Mouse (Mus musculus) heart, postnatal 0 days (tissue): ENCODE results near the gene Serpinf2.

ENCODE experiments used
- CTCF ChIP-seq: IDR thresholded peaks from 2 replicates; pipeline ENCODE4 v1.5.1; 2016; ENCODE audit warnings: antibody characterized with exemption, control low read depth, low read depth
- EP300 ChIP-seq: IDR thresholded peaks from 2 replicates; pipeline ENCODE4 v1.6.1; 2016; ENCODE audit warnings: antibody characterized with exemption, low read depth

GRCm38 (mm10) chr11:75410591-75410990 is 28.8 kb downstream of the Serpinf2 start:
- TF ChIP-seq CTCF, result no peak
- TF ChIP-seq EP300, result no peak
